22 mouse cellular contexts compared by ENCODE assay signal in genomic region chr4:32216466-32216865, GRCm38 (mm10). TPM values are rescaled to one million over a fixed set of nuclear protein-coding genes. Genes with fewer than 3 reads are reported as not detected.
DNase-seq lines count a peak whose midpoint lies in the region; ATAC-seq and TF ChIP-seq lines count a peak whose summit lies in the region.
"Had no signal": no experiment of that assay in that cellular context is flagged by ENCODE, and none has a peak within 500 bp of the region (broad histone marks: within the 10 kb centered on the region; RNA-seq: fewer than 3 reads in every experiment).

No protein-coding gene starts in this region.

- peak; percentile 67 for DNase-seq in CD4-positive helper T cell, adult 2 months (ENCODE audit: low read depth, low spot score)
- DNase-seq in induced T-regulatory cell, adult 2 months (ENCODE audit: low read depth), result peak; percentile 85
- DNase-seq in naive thymus-derived CD4-positive, alpha-beta T cell, adult 2 months (ENCODE audit: low read depth), result peak; percentile 68
- DNase-seq in kidney, postnatal 14 days, result no peak
- no peak for DNase-seq in lung, postnatal 0 days (ENCODE audit: low spot score)
- DNase-seq in right cerebral cortex, postnatal 10 days (ENCODE audit: low spot score in 2 of 2), result no peak
- DNase-seq: adrenal gland, adult 8-10 months; adrenal gland, postnatal 14 days; adrenal gland, postnatal 36 days; B cell, adult 2 months; cerebellum, adult 11-12 months; cerebellum, adult 2 months; cerebellum, adult 9-10 months; cerebellum, postnatal 10 days; cerebellum, postnatal 25 days; forebrain, postnatal 0 days had no signal

- no peak overlapping the region for H3K4me3 ChIP-seq in intestine, embryonic 15.5 days (replicated peaks)
- no peak overlapping the region for H3K4me3 ChIP-seq in lung, postnatal 0 days (ENCODE audit: low read depth, low read length)
- H3K4me3 ChIP-seq: embryonic facial prominence, embryonic 10.5 days; embryonic facial prominence, embryonic 12.5 days; forebrain, embryonic 13.5 days; forebrain, embryonic 15.5 days had no signal

- no peak overlapping the region for H3K4me2 ChIP-seq in intestine, embryonic 15.5 days (replicated peaks)
- H3K4me2 ChIP-seq in lung, postnatal 0 days (replicated peaks; ENCODE audit: low read depth, low read length), result no peak overlapping the region
- H3K4me2 ChIP-seq: embryonic facial prominence, embryonic 12.5 days; forebrain, embryonic 13.5 days; forebrain, embryonic 15.5 days had no signal

- no peak overlapping the region for H3K9ac ChIP-seq in intestine, embryonic 15.5 days
- H3K9ac ChIP-seq in lung, postnatal 0 days (replicated peaks; ENCODE audit: low read depth), result no peak overlapping the region
- H3K9ac ChIP-seq: embryonic facial prominence, embryonic 12.5 days; forebrain, embryonic 13.5 days; forebrain, embryonic 15.5 days; forebrain, postnatal 0 days had no signal

- H3K9me3 ChIP-seq in intestine, embryonic 15.5 days, result no peaks in the 10 kb centered on the region
- no peaks in the 10 kb centered on the region for H3K9me3 ChIP-seq in lung, postnatal 0 days (ENCODE audit: low read length)
- H3K9me3 ChIP-seq: embryonic facial prominence, embryonic 10.5 days; embryonic facial prominence, embryonic 12.5 days; forebrain, embryonic 13.5 days; forebrain, embryonic 15.5 days had no signal

- no peak overlapping the region for H3K27ac ChIP-seq in intestine, embryonic 15.5 days
- no peak overlapping the region for H3K27ac ChIP-seq in lung, postnatal 0 days (ENCODE audit: low read length)
- H3K27ac ChIP-seq: embryonic facial prominence, embryonic 10.5 days; embryonic facial prominence, embryonic 12.5 days; forebrain, embryonic 13.5 days; forebrain, embryonic 15.5 days had no signal

- ATAC-seq in CD4-positive, CD25-positive, alpha-beta regulatory T cell, adult 4 months, result peak; percentile 62
- ATAC-seq in intestine, embryonic 15.5 days, result no peak
- ATAC-seq in lung, postnatal 0 days, result no peak
- ATAC-seq: forebrain, embryonic 13.5 days; forebrain, embryonic 15.5 days; forebrain, postnatal 0 days had no signal

- H3K36me3 ChIP-seq in intestine, embryonic 15.5 days, result no peaks in the 10 kb centered on the region
- no peaks in the 10 kb centered on the region for H3K36me3 ChIP-seq in lung, postnatal 0 days (ENCODE audit: insufficient read depth, low read length)
- H3K36me3 ChIP-seq: embryonic facial prominence, embryonic 10.5 days; embryonic facial prominence, embryonic 12.5 days; forebrain, embryonic 15.5 days had no signal

- H3K4me1 ChIP-seq in intestine, embryonic 15.5 days (replicated peaks), result 0 out of 2 replicates have a peak, but pooled peaks cover 3% of the 10 kb centered on the region
- no peaks in the 10 kb centered on the region for H3K4me1 ChIP-seq in lung, postnatal 0 days (ENCODE audit: insufficient read depth, low read depth, low read length)

- TF ChIP-seq EP300 in lung, postnatal 0 days (IDR thresholded peaks at IDR 0.05), result no peak

- no peak for TF ChIP-seq CTCF in lung, postnatal 0 days (IDR thresholded peaks at IDR 0.05)

- WGBS in intestine, embryonic 15.5 days, result 73% methylated on average over 4 of the region's 4 CpGs
- WGBS in lung, postnatal 0 days, result 81% methylated on average over 4 of the region's 4 CpGs

- no peaks in the 10 kb centered on the region for H3K27me3 ChIP-seq in intestine, embryonic 15.5 days (replicated peaks)
- H3K27me3 ChIP-seq in lung, postnatal 0 days (replicated peaks; ENCODE audit: insufficient read depth, low read length), result no peaks in the 10 kb centered on the region
- H3K27me3 ChIP-seq: embryonic facial prominence, embryonic 12.5 days; forebrain, embryonic 13.5 days; forebrain, embryonic 15.5 days had no signal

RNA-seq across cellular contexts. Expression of gene Bach2, which starts 22.1 kb away (rescaled TPM):
- polyA plus RNA-seq in CD4-positive, CD25-positive, alpha-beta regulatory T cell, adult 4 months (2017; shearing (Covaris generic)), result 10 to 100 TPM; 21.5 to 23.6 TPM
- 4.4 and 4.7 TPM in 2 replicates for polyA plus RNA-seq in intestine, embryonic 15.5 days (2015; fragmentation: Nextera tagmentation; extraction: Ambion mirVana)
- 8.7 and 8.8 TPM in 2 replicates for polyA plus RNA-seq in lung, postnatal 0 days (2015; fragmentation: Nextera tagmentation; extraction: Ambion mirVana)

Comparison
In these comparisons a context has a peak if more than half of its experiments do, and no peak if none do; other contexts are left out.
1. DNase-seq: peak in CD4-positive helper T cell, adult 2 months (single experiment), induced T-regulatory cell, adult 2 months (single experiment) and naive thymus-derived CD4-positive, alpha-beta T cell, adult 2 months (single experiment); none in kidney, postnatal 14 days (single experiment), lung, postnatal 0 days (single experiment) and right cerebral cortex, postnatal 10 days (0 of 2).